Mouse (Mus musculus): Measurements from ENCODE around the gene Gm47283. TPM values are rescaled to one million over a fixed set of nuclear protein-coding genes. Genes with fewer than 3 reads are reported as not detected.
"Not testable (repeated sequence)": the region's sequence is repeated elsewhere in the genome, so short reads cannot be mapped to it uniquely, and the experiment has no call there.

The Gm47283 gene
- polyA plus RNA-seq, 1 experiment from 2014 or later, result not detected

DNA sequence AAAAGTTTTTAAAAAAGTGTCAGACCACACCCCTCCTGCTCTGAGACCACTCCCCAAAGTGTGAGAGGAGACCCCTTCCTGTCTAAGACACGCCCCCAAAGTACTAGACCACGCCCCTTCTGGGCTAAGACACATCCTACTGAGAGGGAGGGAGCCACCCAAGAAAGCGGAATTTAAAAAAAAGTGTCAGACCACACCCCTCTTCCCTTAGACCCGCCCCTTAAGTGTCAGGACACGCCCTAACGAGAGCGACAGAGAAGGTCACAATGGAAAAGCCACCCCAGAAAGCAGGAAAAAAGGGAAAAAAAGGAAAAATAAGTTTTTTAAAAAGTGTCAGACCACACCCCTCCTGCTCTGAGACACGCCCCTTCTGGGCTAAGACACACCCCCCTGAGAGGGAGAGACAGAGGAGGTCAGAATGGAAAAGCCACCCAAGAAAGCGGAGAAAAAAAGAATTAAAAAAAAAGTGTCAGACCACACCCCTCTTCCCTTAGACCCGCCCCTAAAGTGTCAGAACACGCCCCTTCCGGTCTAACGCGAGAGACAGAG lies 44.5 kb upstream of the Gm47283 start:
- peak; percentile 7; the same call in 1 of the 2 replicates for ATAC-seq (ENCODE audit: insufficient number of reproducible peaks, insufficient read depth, low FRiP score, low read depth)
- no peak overlapping the region for H3K4me3 ChIP-seq (ENCODE audit: low read depth, low read length)

DNA sequence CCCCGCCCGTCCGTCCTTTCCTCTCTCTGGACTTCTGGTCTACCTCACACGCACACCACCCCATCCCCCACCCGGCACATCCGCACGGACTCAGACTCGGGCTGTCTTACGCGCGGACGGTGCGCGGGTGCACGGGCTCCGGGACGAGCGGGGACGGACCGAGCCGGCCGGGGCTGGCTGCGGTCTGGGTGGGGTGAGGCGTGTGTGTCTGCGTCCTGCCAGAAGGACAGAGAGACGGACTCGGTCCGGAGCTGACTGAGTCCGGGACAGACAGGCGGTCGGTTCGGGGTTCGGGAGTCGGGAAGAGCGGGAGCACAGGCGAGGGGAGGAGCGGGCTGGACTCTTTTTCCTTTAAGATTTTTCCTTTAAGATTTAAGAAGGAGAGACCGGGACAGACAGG lies 43.5 kb upstream of the Gm47283 start:
- Histone ChIP-seq H3K9me3 (ENCODE audit: control insufficient read depth, low read depth, low read length) (peaks cover 53% of the 10 kb centered on the region), H3K36me3 (ENCODE audit: control insufficient read depth, insufficient read depth, low read length) (peaks cover 43% of the 10 kb centered on the region)
- H3K27me3 ChIP-seq (ENCODE audit: control insufficient read depth, insufficient read depth, low read length); H3K4me3 ChIP-seq (ENCODE audit: low read depth, low read length); H3K4me2 ChIP-seq (replicated peaks; ENCODE audit: low read depth, low read length); H3K9ac ChIP-seq (replicated peaks; ENCODE audit: low read depth, low read length); H3K4me1 ChIP-seq (ENCODE audit: control insufficient read depth, insufficient read depth, low read length); H3K27ac ChIP-seq (ENCODE audit: low read length): not testable (repeated sequence)
- 84% methylated on average over 38 of the region's 38 CpGs for WGBS
- peak; percentile 67 for ATAC-seq (ENCODE audit: insufficient number of reproducible peaks, insufficient read depth, low FRiP score, low read depth)

More for the DNA sequence above, 44.5 kb upstream of the Gm47283 start:
- Histone ChIP-seq H3K4me1 (ENCODE audit: control insufficient read depth, insufficient read depth, low read length) (no peaks in the 10 kb centered on the region), H3K36me3 (ENCODE audit: control insufficient read depth, insufficient read depth, low read length) (peaks cover 40% of the 10 kb centered on the region), H3K9me3 (ENCODE audit: control insufficient read depth, low read depth, low read length) (peaks cover 53% of the 10 kb centered on the region), H3K4me2 (replicated peaks; ENCODE audit: low read depth, low read length) (no peak overlapping the region), H3K27me3 (ENCODE audit: control insufficient read depth, insufficient read depth, low read length) (no peaks in the 10 kb centered on the region), H3K27ac (ENCODE audit: low read length) (no peak overlapping the region), H3K9ac (replicated peaks; ENCODE audit: low read depth, low read length) (no peak overlapping the region)
- WGBS, result 56% methylated on average over 14 of the region's 14 CpGs

- H3K27ac ChIP-seq (ENCODE audit: low read length); H3K4me2 ChIP-seq (replicated peaks; ENCODE audit: low read depth, low read length); H3K27me3 ChIP-seq (ENCODE audit: control insufficient read depth, insufficient read depth, low read length); H3K4me1 ChIP-seq (ENCODE audit: control insufficient read depth, insufficient read depth, low read length); H3K9ac ChIP-seq (replicated peaks; ENCODE audit: low read depth, low read length); H3K4me3 ChIP-seq (ENCODE audit: low read depth, low read length): not testable (repeated sequence)
- H3K36me3 ChIP-seq (ENCODE audit: control insufficient read depth, insufficient read depth, low read length), result peaks cover 43% of the 10 kb centered on the region
- H3K9me3 ChIP-seq (ENCODE audit: control insufficient read depth, low read depth, low read length), result peaks cover 53% of the 10 kb centered on the region
- 85% methylated on average over 43 of the region's 43 CpGs for WGBS
- peak; percentile 33 for ATAC-seq (ENCODE audit: insufficient number of reproducible peaks, insufficient read depth, low FRiP score, low read depth)
Observed at GRCm38 (mm10) chrY:90741452-90742260, 42.9 kb upstream of the Gm47283 start.

DNA sequence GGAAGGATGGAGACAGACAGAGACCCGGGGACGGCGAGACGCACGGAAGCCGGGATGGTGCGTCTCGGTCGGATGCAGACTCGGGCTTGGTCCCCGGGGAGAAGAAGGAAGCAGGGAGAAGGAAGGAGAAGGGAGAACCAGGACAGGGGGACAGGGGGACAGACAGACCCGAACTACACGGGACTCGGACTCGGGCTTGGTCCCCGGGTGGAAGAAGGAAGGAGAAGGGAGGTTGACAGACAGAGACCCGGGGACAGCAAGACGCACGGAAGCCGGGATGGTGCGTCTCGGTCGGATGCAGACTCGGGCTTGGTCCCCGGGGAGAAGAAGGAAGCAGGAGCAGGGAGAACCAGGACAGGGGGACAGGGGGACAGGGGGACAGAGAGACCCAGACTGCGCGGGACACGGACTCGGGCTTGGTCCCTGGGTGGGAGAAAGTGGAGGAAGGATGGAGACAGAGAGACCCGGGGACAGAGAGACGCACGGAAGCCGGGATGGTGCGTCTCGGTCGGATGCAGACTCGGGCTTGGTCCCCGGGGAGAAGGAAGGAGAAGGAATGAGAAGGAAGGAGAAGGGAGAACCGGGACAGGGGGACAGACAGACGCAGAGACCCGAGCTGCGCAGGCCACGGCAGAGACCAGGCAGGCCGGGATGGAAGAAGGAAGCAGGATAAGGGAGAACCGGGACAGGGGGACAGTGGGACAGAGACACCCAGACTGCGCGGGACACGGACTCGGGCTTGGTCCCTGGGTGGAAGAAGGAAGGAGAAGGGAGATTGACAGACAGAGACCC lies 42.1 kb upstream of the Gm47283 start:
- not testable (repeated sequence) for H3K4me2 ChIP-seq (replicated peaks; ENCODE audit: low read depth, low read length); H3K9ac ChIP-seq (replicated peaks; ENCODE audit: low read depth, low read length); H3K27me3 ChIP-seq (ENCODE audit: control insufficient read depth, insufficient read depth, low read length); H3K27ac ChIP-seq (ENCODE audit: low read length); H3K4me1 ChIP-seq (ENCODE audit: control insufficient read depth, insufficient read depth, low read length); H3K4me3 ChIP-seq (ENCODE audit: low read depth, low read length); ATAC-seq (ENCODE audit: insufficient number of reproducible peaks, insufficient read depth, low FRiP score, low read depth)
- H3K36me3 ChIP-seq (ENCODE audit: control insufficient read depth, insufficient read depth, low read length), result peaks cover 43% of the 10 kb centered on the region
- 93% methylated on average over 49 of the region's 49 CpGs for WGBS
- H3K9me3 ChIP-seq (ENCODE audit: control insufficient read depth, low read depth, low read length), result peaks cover 53% of the 10 kb centered on the region

GRCm38 (mm10) chrY:90743053-90743810 lies 41.3 kb upstream of the Gm47283 start:
- Histone ChIP-seq H3K9me3 (ENCODE audit: control insufficient read depth, low read depth, low read length) (peaks cover 47% of the 10 kb centered on the region), H3K36me3 (ENCODE audit: control insufficient read depth, insufficient read depth, low read length) (peaks cover 35% of the 10 kb centered on the region)
- H3K4me1 ChIP-seq (ENCODE audit: control insufficient read depth, insufficient read depth, low read length); H3K27ac ChIP-seq (ENCODE audit: low read length); ATAC-seq (ENCODE audit: insufficient number of reproducible peaks, insufficient read depth, low FRiP score, low read depth); H3K9ac ChIP-seq (replicated peaks; ENCODE audit: low read depth, low read length); H3K27me3 ChIP-seq (ENCODE audit: control insufficient read depth, insufficient read depth, low read length); H3K4me3 ChIP-seq (ENCODE audit: low read depth, low read length); H3K4me2 ChIP-seq (replicated peaks; ENCODE audit: low read depth, low read length): not testable (repeated sequence)
- 90% methylated on average over 46 of the region's 46 CpGs for WGBS

GRCm38 (mm10) chrY:90743811-90744220 lies 40.7 kb upstream of the Gm47283 start:
- WGBS, result 86% methylated on average over 21 of the region's 21 CpGs
- Histone ChIP-seq H3K27me3 (ENCODE audit: control insufficient read depth, insufficient read depth, low read length) (no peaks in the 10 kb centered on the region), H3K4me1 (ENCODE audit: control insufficient read depth, insufficient read depth, low read length) (no peaks in the 10 kb centered on the region), H3K4me3 (ENCODE audit: low read depth, low read length) (no peak overlapping the region), H3K36me3 (ENCODE audit: control insufficient read depth, insufficient read depth, low read length) (peaks cover 29% of the 10 kb centered on the region), H3K4me2 (replicated peaks; ENCODE audit: low read depth, low read length) (no peak overlapping the region), H3K9ac (replicated peaks; ENCODE audit: low read depth, low read length) (no peak overlapping the region), H3K27ac (ENCODE audit: low read length) (no peak overlapping the region), H3K9me3 (ENCODE audit: control insufficient read depth, low read depth, low read length) (peaks cover 41% of the 10 kb centered on the region)
- no peak for ATAC-seq (ENCODE audit: insufficient number of reproducible peaks, insufficient read depth, low FRiP score, low read depth)

- H3K4me2 ChIP-seq (replicated peaks; ENCODE audit: low read depth, low read length); H3K27me3 ChIP-seq (ENCODE audit: control insufficient read depth, insufficient read depth, low read length); H3K27ac ChIP-seq (ENCODE audit: low read length); H3K4me1 ChIP-seq (ENCODE audit: control insufficient read depth, insufficient read depth, low read length); H3K9ac ChIP-seq (replicated peaks; ENCODE audit: low read depth, low read length); H3K4me3 ChIP-seq (ENCODE audit: low read depth, low read length): not testable (repeated sequence)
- Histone ChIP-seq H3K9me3 (ENCODE audit: control insufficient read depth, low read depth, low read length) (peaks cover 34% of the 10 kb centered on the region), H3K36me3 (ENCODE audit: control insufficient read depth, insufficient read depth, low read length) (peaks cover 23% of the 10 kb centered on the region)
- ATAC-seq (ENCODE audit: insufficient number of reproducible peaks, insufficient read depth, low FRiP score, low read depth), result peak; percentile 88
- WGBS, result 67% methylated on average over 51 of the region's 51 CpGs
Observed at GRCm38 (mm10) chrY:90744381-90744981, 40.1 kb upstream of the Gm47283 start.

DNA sequence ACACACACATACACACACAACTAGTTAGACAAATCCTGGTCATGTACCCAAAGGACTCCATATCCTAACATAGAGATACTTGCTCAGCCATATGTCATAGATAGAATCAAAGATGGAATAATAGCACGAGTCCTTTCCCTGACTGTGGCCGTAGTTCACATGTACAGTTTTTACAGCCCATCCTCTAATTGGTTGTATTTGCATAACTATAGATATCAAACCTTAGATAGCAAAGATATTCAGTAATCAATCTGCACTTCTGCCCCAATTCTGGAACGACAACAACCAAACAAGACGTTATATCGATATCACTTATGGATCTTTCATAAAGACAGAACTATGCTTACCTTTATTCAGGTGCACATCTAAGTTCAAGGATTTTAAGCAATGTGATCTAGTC lies 39.3 kb upstream of the Gm47283 start:
- Histone ChIP-seq H3K36me3 (ENCODE audit: control insufficient read depth, insufficient read depth, low read length) (peaks cover 15% of the 10 kb centered on the region), H3K9me3 (ENCODE audit: control insufficient read depth, low read depth, low read length) (peaks cover 27% of the 10 kb centered on the region)
- H3K27ac ChIP-seq (ENCODE audit: low read length); H3K4me2 ChIP-seq (replicated peaks; ENCODE audit: low read depth, low read length); ATAC-seq (ENCODE audit: insufficient number of reproducible peaks, insufficient read depth, low FRiP score, low read depth); H3K9ac ChIP-seq (replicated peaks; ENCODE audit: low read depth, low read length); H3K27me3 ChIP-seq (ENCODE audit: control insufficient read depth, insufficient read depth, low read length); H3K4me1 ChIP-seq (ENCODE audit: control insufficient read depth, insufficient read depth, low read length); H3K4me3 ChIP-seq (ENCODE audit: low read depth, low read length): not testable (repeated sequence)
- 94% methylated on average over 5 of the region's 5 CpGs for WGBS

Measured in stomach, embryonic 14.5 days (tissue).